Mouse (Mus musculus): ENCODE measurements at regions not wholly inside any gene's neighbourhood (a gene's known extent, or its start where the extent isn't known, plus 50 kb on each side); places are given as distances from the start of the nearest gene placed in this dataset.

DNA sequence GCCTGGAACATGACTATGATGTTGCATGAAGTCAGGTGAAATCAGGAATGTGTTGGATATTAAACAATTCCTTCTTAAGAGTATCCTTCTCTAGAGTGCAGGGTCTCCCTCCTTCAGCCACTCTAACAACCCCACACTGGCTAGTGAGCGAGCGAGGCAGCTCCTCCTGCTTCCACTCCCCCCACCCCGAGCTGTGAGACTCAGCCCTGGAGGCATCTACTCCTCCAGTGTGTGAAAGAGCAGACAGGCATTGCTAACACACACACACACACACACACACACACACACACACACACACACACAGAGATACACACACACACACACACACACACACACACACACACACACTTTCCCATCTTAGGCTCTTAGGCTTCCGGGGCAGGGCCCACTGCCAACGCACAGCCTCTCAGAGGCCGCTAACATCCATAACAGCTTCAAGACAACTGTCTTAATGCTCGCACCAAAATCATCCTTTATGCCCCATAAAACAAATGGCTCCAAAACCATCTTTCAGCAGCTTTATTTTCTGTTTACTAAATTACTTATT is 116.8 kb downstream of the Lrrc30 start:
- H3K36me3 ChIP-seq, result no peaks in the 10 kb centered on the region
- no peak for ATAC-seq
- no peak overlapping the region for H3K9ac ChIP-seq
- no peak overlapping the region for H3K27ac ChIP-seq
- no peaks in the 10 kb centered on the region for H3K27me3 ChIP-seq (replicated peaks)
- H3K4me2 ChIP-seq, result no peak overlapping the region
- no peak overlapping the region for H3K4me3 ChIP-seq
- 68% methylated on average over 7 of the region's 7 CpGs for WGBS (ENCODE audit: insufficient replicate concordance)
- H3K4me1 ChIP-seq, result peaks cover 5% of the 10 kb centered on the region; the same call in 1 of the 2 replicates
- no peaks in the 10 kb centered on the region for H3K9me3 ChIP-seq (replicated peaks)

DNA sequence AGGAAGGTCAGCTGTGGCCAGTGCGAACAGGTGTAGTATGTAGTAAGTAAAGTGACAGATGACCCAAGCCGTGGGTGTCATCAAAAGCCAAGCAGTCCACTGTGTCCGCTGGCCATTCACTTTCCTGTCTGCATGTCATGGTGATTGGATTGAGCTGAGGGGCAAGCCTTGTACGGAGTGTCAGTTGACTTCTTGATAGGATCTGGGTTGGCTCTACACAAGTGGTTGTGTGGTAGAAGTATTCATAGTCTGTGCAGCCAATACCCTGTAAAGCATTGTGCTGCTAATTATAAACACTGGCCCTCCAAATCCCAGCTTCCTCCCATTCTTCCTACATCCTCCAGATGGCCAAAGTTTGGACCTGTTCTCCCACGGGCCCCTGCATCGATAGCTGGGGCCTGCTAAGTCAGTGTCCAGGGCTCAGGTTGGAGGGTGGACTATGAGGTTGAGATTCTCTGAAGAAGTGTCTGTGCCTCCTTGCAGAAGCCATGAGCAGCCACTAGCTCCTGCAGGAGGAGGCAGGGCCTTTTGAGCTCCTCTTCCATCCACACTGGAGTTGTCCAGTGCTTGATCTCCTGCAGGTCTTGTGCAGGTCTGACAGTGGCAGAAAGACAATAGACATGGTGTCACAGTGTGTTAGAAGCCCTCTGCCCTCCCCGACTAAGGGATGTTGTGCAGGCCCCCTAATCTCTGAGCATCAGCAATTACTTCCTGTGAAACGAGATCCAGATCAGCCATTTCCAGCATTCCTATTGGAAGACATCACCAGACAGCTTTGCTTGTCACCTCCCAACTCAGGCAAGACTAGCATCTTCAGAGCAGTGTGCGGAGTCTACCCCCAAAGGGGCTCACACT is 117.9 kb downstream of the Lrrc30 start:
- H3K27me3 ChIP-seq (replicated peaks), result no peaks in the 10 kb centered on the region
- WGBS (ENCODE audit: insufficient replicate concordance), result 54% methylated on average over 9 of the region's 9 CpGs
- H3K4me3 ChIP-seq, result no peak overlapping the region
- H3K36me3 ChIP-seq, result no peaks in the 10 kb centered on the region
- H3K9me3 ChIP-seq (replicated peaks), result no peaks in the 10 kb centered on the region
- H3K4me2 ChIP-seq, result no peak overlapping the region
- H3K27ac ChIP-seq, result no peak overlapping the region
- H3K4me1 ChIP-seq, result peaks cover 5% of the 10 kb centered on the region; the same call in 1 of the 2 replicates
- no peak for ATAC-seq
- H3K9ac ChIP-seq, result no peak overlapping the region

DNA sequence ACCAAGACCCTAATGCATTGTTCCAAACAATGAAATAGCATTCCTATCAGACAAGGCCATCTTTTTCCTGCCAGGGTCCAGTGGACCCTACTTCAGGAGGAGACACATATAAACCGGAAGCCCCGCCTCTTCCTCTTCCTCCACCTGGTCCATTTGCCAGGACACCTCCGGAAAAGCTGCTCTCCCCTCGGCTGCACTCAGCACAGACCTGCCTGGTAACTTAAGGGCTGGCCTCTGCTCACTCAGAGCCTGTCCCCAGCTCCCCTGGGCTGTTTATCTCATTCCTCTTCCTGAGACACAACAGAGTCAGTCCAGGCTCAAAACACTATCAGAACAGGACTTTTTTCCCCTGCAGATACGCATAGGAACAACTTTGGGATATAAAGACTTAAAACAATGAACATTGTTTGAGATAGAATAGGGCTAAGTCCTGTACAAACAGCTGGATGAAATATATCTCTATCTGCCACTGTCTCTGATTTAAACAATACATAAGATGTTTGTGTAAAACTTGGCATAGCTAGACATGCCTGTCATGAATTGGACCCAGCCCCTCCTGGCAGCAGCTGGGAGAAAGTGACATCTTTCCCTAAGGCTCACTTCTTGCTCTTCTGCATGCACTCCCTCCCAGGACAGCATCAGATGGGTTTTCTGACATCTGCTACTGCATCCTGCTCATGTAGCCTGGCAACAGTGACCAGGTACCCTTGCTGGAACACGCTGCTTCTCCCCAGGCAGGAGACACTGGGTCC is 119.6 kb downstream of the Lrrc30 start:
- no peaks in the 10 kb centered on the region for H3K36me3 ChIP-seq
- H3K9ac ChIP-seq, result no peak overlapping the region
- no peaks in the 10 kb centered on the region for H3K27me3 ChIP-seq (replicated peaks)
- WGBS (ENCODE audit: insufficient replicate concordance), result 18% methylated on average over 6 of the region's 6 CpGs
- H3K4me1 ChIP-seq, result peaks cover 5% of the 10 kb centered on the region; the same call in 1 of the 2 replicates
- peak; percentile 51; the same call in 1 of the 2 replicates for ATAC-seq
- H3K27ac ChIP-seq, result no peak overlapping the region
- H3K9me3 ChIP-seq (replicated peaks), result no peaks in the 10 kb centered on the region
- no peak overlapping the region for H3K4me3 ChIP-seq
- no peak overlapping the region for H3K4me2 ChIP-seq

DNA sequence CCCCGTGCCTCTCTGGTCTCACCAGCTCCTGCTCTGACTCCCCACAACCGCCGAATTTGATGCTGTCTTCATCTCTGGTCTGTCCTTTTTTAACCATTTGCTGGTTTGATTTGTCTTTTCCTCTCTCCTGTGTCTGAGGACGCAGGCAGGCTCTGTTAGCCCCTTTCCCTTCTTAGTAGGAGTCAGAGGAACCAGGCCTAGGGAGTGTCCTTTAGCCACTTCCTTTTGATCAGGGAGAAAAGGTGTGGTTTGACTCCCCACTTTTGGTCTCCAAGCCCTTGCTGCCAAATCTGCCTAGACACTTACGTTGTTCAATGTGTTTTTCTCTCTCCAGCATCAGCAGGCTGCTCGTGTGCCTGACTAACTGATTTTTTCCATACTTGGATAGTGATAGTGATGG is 120.5 kb downstream of the Lrrc30 start:
- H3K4me2 ChIP-seq, result no peak overlapping the region

DNA sequence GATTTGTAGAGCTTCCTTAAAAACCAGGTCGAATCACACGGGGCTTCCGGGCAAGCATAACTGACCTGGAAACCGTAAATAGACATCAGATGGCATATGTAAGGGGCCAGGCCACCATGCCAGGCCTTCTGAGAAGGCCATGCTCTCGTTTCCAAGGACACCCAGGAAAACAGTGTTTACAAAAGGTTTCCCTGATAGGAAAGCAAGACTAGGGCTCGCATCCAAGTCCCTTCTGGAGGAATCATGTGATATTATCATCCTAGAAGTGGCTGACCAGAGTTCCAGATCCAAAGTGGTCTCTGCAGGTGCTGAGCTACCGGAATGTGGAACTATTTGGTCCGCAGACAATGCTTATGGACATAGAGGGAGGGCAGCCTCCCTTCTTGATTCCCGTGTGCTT is 122.6 kb downstream of the Lrrc30 start:
- Histone ChIP-seq H3K27ac (no peak overlapping the region), H3K36me3 (no peaks in the 10 kb centered on the region), H3K4me1 (peaks cover 5% of the 10 kb centered on the region; the same call in 1 of the 2 replicates), H3K27me3 (replicated peaks) (no peaks in the 10 kb centered on the region), H3K4me2 (no peak overlapping the region), H3K4me3 (no peak overlapping the region), H3K9ac (no peak overlapping the region), H3K9me3 (replicated peaks) (no peaks in the 10 kb centered on the region)
- no peak for ATAC-seq
- 68% methylated on average over 9 of the region's 9 CpGs for WGBS (ENCODE audit: insufficient replicate concordance)

More for the DNA sequence above, 120.5 kb downstream of the Lrrc30 start:
- Histone ChIP-seq H3K9ac (no peak overlapping the region), H3K9me3 (replicated peaks) (no peaks in the 10 kb centered on the region), H3K27ac (no peak overlapping the region), H3K36me3 (no peaks in the 10 kb centered on the region), H3K4me1 (peaks cover 5% of the 10 kb centered on the region; the same call in 1 of the 2 replicates), H3K4me3 (no peak overlapping the region), H3K27me3 (replicated peaks) (no peaks in the 10 kb centered on the region)
- no peak for ATAC-seq
- WGBS (ENCODE audit: insufficient replicate concordance), result 31% methylated on average over 6 of the region's 6 CpGs

DNA sequence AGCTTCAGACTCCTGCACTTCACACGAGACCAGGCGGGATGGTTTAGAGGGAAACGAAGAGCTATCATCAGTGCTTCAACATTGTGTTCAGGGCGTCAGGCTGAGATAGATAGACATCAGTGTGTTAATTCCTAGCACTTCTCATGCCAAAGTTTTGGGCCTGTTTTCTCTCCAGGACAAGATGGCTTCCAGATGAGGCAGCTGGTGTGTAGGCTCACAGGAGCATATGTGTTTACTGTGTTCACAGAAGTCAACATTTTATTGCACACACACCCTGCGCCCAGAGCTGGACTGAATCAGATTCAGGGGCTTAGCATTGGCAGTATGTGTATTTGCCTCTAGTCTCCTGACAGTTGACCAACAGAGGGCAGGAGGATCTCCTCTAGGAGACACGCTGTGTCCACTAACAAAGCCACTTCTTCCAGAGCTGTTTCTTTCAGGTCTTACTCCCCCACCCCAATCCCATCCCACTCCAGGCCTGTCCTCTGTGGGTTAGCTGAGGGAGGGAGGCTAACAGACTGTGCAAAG is 123.4 kb downstream of the Lrrc30 start:
- WGBS (ENCODE audit: insufficient replicate concordance), result 72% methylated on average over 6 of the region's 6 CpGs
- Histone ChIP-seq H3K9me3 (replicated peaks) (no peaks in the 10 kb centered on the region), H3K4me3 (no peak overlapping the region), H3K9ac (no peak overlapping the region), H3K4me1 (peaks cover 5% of the 10 kb centered on the region; the same call in 1 of the 2 replicates), H3K27ac (no peak overlapping the region), H3K27me3 (replicated peaks) (no peaks in the 10 kb centered on the region), H3K4me2 (no peak overlapping the region), H3K36me3 (no peaks in the 10 kb centered on the region)
- no peak for ATAC-seq

DNA sequence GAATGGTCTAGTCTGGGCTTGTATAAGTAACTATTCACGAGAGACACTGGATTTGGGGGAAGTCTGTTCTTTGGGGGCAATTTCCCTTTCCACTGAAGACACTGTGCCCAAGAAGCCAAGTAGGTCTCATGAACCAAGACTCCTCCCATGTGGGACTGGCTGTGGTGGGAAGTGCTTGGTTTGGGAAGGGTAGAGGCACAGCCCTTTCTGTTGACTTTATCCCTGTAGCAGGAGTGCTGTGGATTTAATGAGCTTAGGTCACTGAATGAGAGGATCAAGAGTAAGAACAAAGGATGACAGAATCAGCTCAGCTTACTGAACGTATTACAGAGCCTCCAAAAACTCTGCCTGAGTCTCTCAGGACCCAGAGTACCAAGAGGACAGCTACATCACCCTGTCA is 124.2 kb downstream of the Lrrc30 start:
- Histone ChIP-seq H3K9me3 (replicated peaks) (no peaks in the 10 kb centered on the region), H3K9ac (no peak overlapping the region), H3K4me2 (no peak overlapping the region), H3K36me3 (no peaks in the 10 kb centered on the region), H3K4me1 (peaks cover 5% of the 10 kb centered on the region; the same call in 1 of the 2 replicates), H3K27ac (no peak overlapping the region), H3K27me3 (replicated peaks) (no peaks in the 10 kb centered on the region), H3K4me3 (no peak overlapping the region)
- no peak for ATAC-seq
- 42% methylated on average over 2 of the region's 2 CpGs for WGBS (ENCODE audit: insufficient replicate concordance)

DNA sequence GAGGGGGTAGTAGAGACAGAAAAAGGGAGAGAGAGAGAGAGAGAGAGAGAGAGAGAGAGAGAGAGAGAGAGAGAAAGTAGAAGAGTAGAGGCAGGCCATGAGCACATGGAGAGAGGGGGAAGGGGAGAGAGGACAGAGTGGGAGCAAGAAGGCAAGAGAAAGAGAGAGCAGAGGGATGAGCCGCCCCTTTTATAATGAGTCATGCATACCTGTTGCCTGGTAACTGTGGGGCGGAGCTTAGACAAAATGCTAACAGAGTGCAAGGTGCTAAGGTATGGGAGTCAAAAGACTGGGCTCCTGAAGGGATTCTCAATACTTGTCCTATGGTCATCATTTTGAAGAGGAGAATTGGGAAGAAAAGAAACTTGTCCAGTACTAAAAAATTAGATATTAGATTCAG is 126.1 kb downstream of the Lrrc30 start:
- H3K4me3 ChIP-seq, result no peak overlapping the region
- WGBS (ENCODE audit: insufficient replicate concordance), result 64% methylated on average over 2 of the region's 2 CpGs
- H3K9me3 ChIP-seq (replicated peaks), result no peaks in the 10 kb centered on the region
- H3K4me1 ChIP-seq, result no peaks in the 10 kb centered on the region; the same call in 1 of the 2 replicates
- H3K27ac ChIP-seq, result no peak overlapping the region
- no peak for ATAC-seq
- no peak overlapping the region for H3K9ac ChIP-seq
- H3K4me2 ChIP-seq, result no peak overlapping the region
- H3K27me3 ChIP-seq (replicated peaks), result no peaks in the 10 kb centered on the region
- H3K36me3 ChIP-seq, result no peaks in the 10 kb centered on the region

DNA sequence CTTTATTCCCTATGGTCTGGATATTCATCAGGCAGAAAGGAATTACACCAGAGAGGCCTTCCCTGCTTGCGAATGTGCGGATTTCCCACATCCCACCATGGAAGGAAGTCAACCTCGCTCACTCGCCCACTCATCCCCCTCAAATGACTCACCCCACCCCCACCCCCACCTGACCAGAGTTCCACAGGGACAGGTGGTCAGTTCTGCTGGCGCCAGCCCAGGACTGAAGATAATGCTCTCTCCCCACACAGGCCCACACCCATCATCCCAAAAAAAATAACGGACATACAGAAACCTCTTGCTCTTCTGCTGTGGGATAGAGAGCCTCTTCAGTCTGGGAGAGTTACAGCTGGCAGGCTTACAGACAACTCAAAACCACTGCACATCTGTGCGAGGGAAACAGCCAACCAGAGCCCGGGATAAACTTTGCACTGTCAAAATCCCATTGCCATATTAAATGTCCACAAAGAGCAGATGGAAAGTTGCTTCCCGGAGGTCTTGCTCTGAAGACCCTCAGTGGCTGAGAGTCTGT is 128.0 kb downstream of the Lrrc30 start:
- WGBS (ENCODE audit: insufficient replicate concordance), result 68% methylated on average over 9 of the region's 9 CpGs

DNA sequence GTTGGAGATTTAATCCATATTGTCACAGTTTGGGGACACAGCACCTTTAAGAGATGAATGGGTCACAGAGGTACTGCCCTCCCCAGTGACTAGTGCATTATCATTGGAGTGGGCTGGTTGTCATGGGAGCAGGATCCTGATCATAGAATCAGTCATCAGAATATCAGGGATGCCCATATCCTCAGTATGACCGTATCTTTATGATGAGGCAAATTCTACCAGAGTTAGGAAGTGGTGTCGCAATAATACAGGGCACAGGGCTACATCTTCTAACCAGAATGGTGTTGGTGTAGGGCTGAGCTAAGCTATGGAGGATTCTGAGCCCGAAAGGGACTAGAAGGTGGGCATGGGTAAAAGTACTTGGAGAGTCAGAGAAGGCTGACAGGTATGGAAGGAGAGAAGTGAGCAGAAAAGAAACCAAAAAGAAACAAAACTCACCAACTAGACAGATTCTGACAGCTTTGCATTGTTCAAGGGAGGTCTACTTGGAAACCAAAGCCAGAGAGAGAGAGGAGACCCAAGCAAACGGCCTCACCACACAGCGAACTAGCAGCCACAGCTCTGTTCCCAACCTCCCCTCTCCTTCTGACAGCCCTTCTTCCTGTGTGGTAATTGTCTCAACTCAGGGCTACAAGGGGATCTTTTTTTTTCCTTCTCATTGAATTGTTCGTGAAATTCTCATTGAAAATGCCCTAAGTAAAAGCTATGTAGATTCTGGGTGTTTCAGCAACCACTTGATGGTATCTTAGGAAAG is 129.2 kb downstream of the Lrrc30 start:
- Histone ChIP-seq H3K27me3 (replicated peaks) (no peaks in the 10 kb centered on the region), H3K9me3 (replicated peaks) (no peaks in the 10 kb centered on the region), H3K36me3 (no peaks in the 10 kb centered on the region), H3K4me1 (no peaks in the 10 kb centered on the region), H3K4me2 (no peak overlapping the region), H3K4me3 (no peak overlapping the region), H3K27ac (no peak overlapping the region), H3K9ac (no peak overlapping the region)
- 30% methylated on average over 6 of the region's 6 CpGs for WGBS (ENCODE audit: insufficient replicate concordance)
- ATAC-seq, result no peak

More for the DNA sequence above, 128.0 kb downstream of the Lrrc30 start:
- Histone ChIP-seq H3K4me2 (no peak overlapping the region), H3K4me1 (no peaks in the 10 kb centered on the region), H3K9me3 (replicated peaks) (no peaks in the 10 kb centered on the region), H3K36me3 (no peaks in the 10 kb centered on the region), H3K27me3 (replicated peaks) (no peaks in the 10 kb centered on the region), H3K27ac (no peak overlapping the region), H3K9ac (no peak overlapping the region), H3K4me3 (no peak overlapping the region)
- ATAC-seq, result no peak

DNA sequence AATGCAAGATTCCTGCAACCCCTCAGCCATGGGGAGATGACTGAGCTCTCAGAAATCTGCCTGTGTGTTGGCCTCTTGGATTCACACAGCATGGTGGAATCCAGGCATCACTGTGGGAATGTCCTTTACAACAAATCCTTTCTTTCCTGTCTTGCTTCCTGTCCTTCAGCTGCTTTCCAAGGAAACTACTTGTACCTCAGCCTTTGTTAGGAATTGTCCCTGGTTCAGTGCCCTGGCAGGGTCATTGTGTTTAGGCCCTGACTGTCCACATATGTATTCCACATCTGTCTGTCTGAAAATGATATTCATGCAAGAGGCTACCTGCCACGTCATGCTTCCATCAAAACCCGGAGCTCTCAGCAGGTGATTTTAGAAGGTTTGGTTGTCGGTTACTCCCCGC is 129.9 kb downstream of the Lrrc30 start:
- no peaks in the 10 kb centered on the region for H3K4me1 ChIP-seq
- H3K27me3 ChIP-seq (replicated peaks), result no peaks in the 10 kb centered on the region
- H3K9ac ChIP-seq, result no peak overlapping the region
- ATAC-seq, result no peak
- H3K9me3 ChIP-seq (replicated peaks), result no peaks in the 10 kb centered on the region
- H3K4me3 ChIP-seq, result no peak overlapping the region
- no peaks in the 10 kb centered on the region for H3K36me3 ChIP-seq
- H3K4me2 ChIP-seq, result no peak overlapping the region
- no peak overlapping the region for H3K27ac ChIP-seq
- WGBS (ENCODE audit: insufficient replicate concordance), result 70% methylated on average over 4 of the region's 4 CpGs
